17 mouse cellular contexts compared by ENCODE assay signal in genomic region chr2:102447831-102448230, GRCm38 (mm10). TPM values are rescaled to one million over a fixed set of nuclear protein-coding genes. Genes with fewer than 3 reads are reported as not detected.
DNase-seq lines count a peak whose midpoint lies in the region; ATAC-seq and TF ChIP-seq lines count a peak whose summit lies in the region.
"Had no signal": no experiment of that assay in that cellular context is flagged by ENCODE, and none has a peak within 500 bp of the region (broad histone marks: within the 10 kb centered on the region; RNA-seq: fewer than 3 reads in every experiment).

No protein-coding gene starts in this region.

- H3K4me2 ChIP-seq in kidney, embryonic 15.5 days, result peak overlapping the region; percentile 24; the same call in 1 of the 2 replicates
- H3K4me2 ChIP-seq in forebrain, embryonic 15.5 days (replicated peaks), result peak overlapping the region; percentile 62
- peak overlapping the region; percentile 82 for H3K4me2 ChIP-seq in midbrain, embryonic 14.5 days (ENCODE audit: low read length)
- no peak overlapping the region for H3K4me2 ChIP-seq in intestine, embryonic 15.5 days (replicated peaks)

- DNase-seq in kidney, adult 18-20 months, result no peak
- DNase-seq in embryonic facial prominence, embryonic 10.5 days (ENCODE audit: low spot score), result peak; percentile 40
- DNase-seq in midbrain, embryonic 14.5 days, result no peak
- no peak for DNase-seq in thymus, postnatal 0 days (ENCODE audit: low spot score)
- DNase-seq in gastrocnemius, adult 2 months, result no peak
- DNase-seq: cerebellum, adult 2 months; embryo, embryonic 11 days; heart, adult 18-20 months; kidney, postnatal 10 days; lung, adult 18-20 months; right cerebral cortex, postnatal 14 days; thymus, postnatal 25 days had no signal

- no peak for TF ChIP-seq CTCF in gastrocnemius, adult 2 months (IDR thresholded peaks at IDR 0.05)

- 72% methylated on average over 7 of the region's 7 CpGs for WGBS in kidney, embryonic 15.5 days
- 75% methylated on average over 7 of the region's 7 CpGs for WGBS in embryonic facial prominence, embryonic 10.5 days
- WGBS in forebrain, embryonic 15.5 days, result 62% methylated on average over 7 of the region's 7 CpGs
- WGBS in midbrain, embryonic 14.5 days, result 89% methylated on average over 7 of the region's 7 CpGs
- 90% methylated on average over 7 of the region's 7 CpGs for WGBS in intestine, embryonic 15.5 days

- H3K36me3 ChIP-seq in kidney, embryonic 15.5 days, result no peaks in the 10 kb centered on the region
- peaks cover 3% of the 10 kb centered on the region; the same call in 1 of the 2 replicates for H3K36me3 ChIP-seq in embryonic facial prominence, embryonic 10.5 days (replicated peaks)
- peaks cover 5% of the 10 kb centered on the region; the same call in 1 of the 2 replicates for H3K36me3 ChIP-seq in forebrain, embryonic 15.5 days
- no peaks in the 10 kb centered on the region for H3K36me3 ChIP-seq in midbrain, embryonic 14.5 days (ENCODE audit: control insufficient read depth, insufficient read depth, low read length)
- no peaks in the 10 kb centered on the region for H3K36me3 ChIP-seq in intestine, embryonic 15.5 days

- ATAC-seq in kidney, embryonic 15.5 days (replicated peaks; ENCODE audit: low FRiP score), result no peak
- ATAC-seq in forebrain, embryonic 15.5 days (replicated peaks), result no peak
- ATAC-seq in midbrain, embryonic 14.5 days (ENCODE audit: low FRiP score, low TSS enrichment), result no peak
- ATAC-seq in intestine, embryonic 15.5 days, result no peak
- ATAC-seq: CD4-positive, CD25-positive, alpha-beta regulatory T cell, adult 4 months had no signal

- no peaks in the 10 kb centered on the region for H3K9me3 ChIP-seq in kidney, embryonic 15.5 days (replicated peaks)
- H3K9me3 ChIP-seq in embryonic facial prominence, embryonic 10.5 days, result no peaks in the 10 kb centered on the region
- H3K9me3 ChIP-seq in forebrain, embryonic 15.5 days, result no peaks in the 10 kb centered on the region
- no peaks in the 10 kb centered on the region for H3K9me3 ChIP-seq in midbrain, embryonic 14.5 days (ENCODE audit: control insufficient read depth, low read length)
- H3K9me3 ChIP-seq in intestine, embryonic 15.5 days, result no peaks in the 10 kb centered on the region

- no peak overlapping the region for H3K9ac ChIP-seq in kidney, embryonic 15.5 days
- H3K9ac ChIP-seq in forebrain, embryonic 15.5 days (replicated peaks), result no peak overlapping the region
- no peak overlapping the region for H3K9ac ChIP-seq in midbrain, embryonic 14.5 days (replicated peaks; ENCODE audit: low read length)
- H3K9ac ChIP-seq in intestine, embryonic 15.5 days, result no peak overlapping the region

- 0 out of 2 replicates have a peak, but pooled peaks cover 3% of the 10 kb centered on the region for H3K27me3 ChIP-seq in kidney, embryonic 15.5 days
- H3K27me3 ChIP-seq in embryonic facial prominence, embryonic 10.5 days (replicated peaks; ENCODE audit: low read depth, poor library complexity, severe bottlenecking), result no peaks in the 10 kb centered on the region
- H3K27me3 ChIP-seq in forebrain, embryonic 15.5 days, result no peaks in the 10 kb centered on the region
- H3K27me3 ChIP-seq in midbrain, embryonic 14.5 days (ENCODE audit: control insufficient read depth, insufficient read depth, low read length), result no peaks in the 10 kb centered on the region
- H3K27me3 ChIP-seq in intestine, embryonic 15.5 days (replicated peaks), result no peaks in the 10 kb centered on the region

- H3K27ac ChIP-seq in kidney, embryonic 15.5 days, result no peak overlapping the region
- no peak overlapping the region for H3K27ac ChIP-seq in embryonic facial prominence, embryonic 10.5 days (replicated peaks)
- no peak overlapping the region for H3K27ac ChIP-seq in forebrain, embryonic 15.5 days (replicated peaks)
- H3K27ac ChIP-seq in midbrain, embryonic 14.5 days (replicated peaks; ENCODE audit: low read depth, low read length), result no peak overlapping the region
- no peak overlapping the region for H3K27ac ChIP-seq in intestine, embryonic 15.5 days
- no peak overlapping the region for H3K27ac ChIP-seq in gastrocnemius, adult 2 months

- no peak overlapping the region for H3K4me3 ChIP-seq in kidney, embryonic 15.5 days (replicated peaks)
- H3K4me3 ChIP-seq in embryonic facial prominence, embryonic 10.5 days, result no peak overlapping the region
- no peak overlapping the region for H3K4me3 ChIP-seq in forebrain, embryonic 15.5 days
- H3K4me3 ChIP-seq in midbrain, embryonic 14.5 days (replicated peaks; ENCODE audit: low read depth, low read length), result no peak overlapping the region
- no peak overlapping the region for H3K4me3 ChIP-seq in intestine, embryonic 15.5 days (replicated peaks)
- no peak overlapping the region for H3K4me3 ChIP-seq in gastrocnemius, adult 2 months

- peaks cover 54% of the 10 kb centered on the region for H3K4me1 ChIP-seq in kidney, embryonic 15.5 days
- peaks cover 50% of the 10 kb centered on the region for H3K4me1 ChIP-seq in embryonic facial prominence, embryonic 10.5 days
- H3K4me1 ChIP-seq in forebrain, embryonic 15.5 days, result peaks cover 24% of the 10 kb centered on the region
- peaks cover 12% of the 10 kb centered on the region for H3K4me1 ChIP-seq in midbrain, embryonic 14.5 days (ENCODE audit: control insufficient read depth, insufficient read depth, low read length)
- peaks cover 17% of the 10 kb centered on the region for H3K4me1 ChIP-seq in intestine, embryonic 15.5 days (replicated peaks)

- intact Hi-C loops in gastrocnemius, adult 2 months (cut with DNase I), result no loop called here

RNA-seq across cellular contexts. Expression of gene Fjx1, which starts 4.5 kb away (rescaled TPM):
- 11.1 and 11.3 TPM in 2 replicates for polyA plus RNA-seq in kidney, embryonic 15.5 days (2015; fragmentation: Nextera tagmentation; extraction: Ambion mirVana)
- 9.9 and 10.4 TPM in 2 replicates for polyA plus RNA-seq in embryonic facial prominence, embryonic 10.5 days (2016; fragmentation: Nextera tagmentation; extraction: Ambion mirVana)
- polyA plus RNA-seq in forebrain, embryonic 15.5 days (2015; fragmentation: Nextera tagmentation; extraction: Ambion mirVana), result 36.6 and 39.8 TPM in 2 replicates
- polyA plus RNA-seq in midbrain, embryonic 14.5 days (2014; fragmentation: Nextera tagmentation; extraction: Ambion mirVana), result 33.0 and 34.4 TPM in 2 replicates
- polyA plus RNA-seq in thymus, postnatal 0 days (2015; fragmentation: Nextera tagmentation; extraction: Ambion mirVana), result 2.7 and 3.4 TPM in 2 replicates
- polyA plus RNA-seq in intestine, embryonic 15.5 days (2015; fragmentation: Nextera tagmentation; extraction: Ambion mirVana), result 6.7 and 7.8 TPM in 2 replicates
- total RNA-seq in gastrocnemius, adult 2 months (2021), result under 1 TPM; 0.36 to 0.53 TPM
- total RNA-seq: megakaryocyte, adult 5-6 weeks had no signal
- polyA plus RNA-seq: CD4-positive, CD25-positive, alpha-beta regulatory T cell, adult 4 months had no signal

RNA-seq across cellular contexts. Expression of gene Trim44, which starts 40.2 kb away (rescaled TPM):
- polyA plus RNA-seq in kidney, embryonic 15.5 days (2015; fragmentation: Nextera tagmentation; extraction: Ambion mirVana), result 27.3 and 29.0 TPM in 2 replicates
- polyA plus RNA-seq in embryonic facial prominence, embryonic 10.5 days (2016; fragmentation: Nextera tagmentation; extraction: Ambion mirVana), result 23.7 and 24.1 TPM in 2 replicates
- polyA plus RNA-seq in forebrain, embryonic 15.5 days (2015; fragmentation: Nextera tagmentation; extraction: Ambion mirVana), result 52.6 and 57.1 TPM in 2 replicates
- polyA plus RNA-seq in midbrain, embryonic 14.5 days (2014; fragmentation: Nextera tagmentation; extraction: Ambion mirVana), result 58.7 and 71.7 TPM in 2 replicates
- 14.6 and 22.1 TPM in 2 replicates for polyA plus RNA-seq in thymus, postnatal 0 days (2015; fragmentation: Nextera tagmentation; extraction: Ambion mirVana)
- polyA plus RNA-seq in intestine, embryonic 15.5 days (2015; fragmentation: Nextera tagmentation; extraction: Ambion mirVana), result 21.1 and 25.5 TPM in 2 replicates
- 10 to 100 TPM; 15.9 to 17.1 TPM for total RNA-seq in gastrocnemius, adult 2 months (2021)
